Mouse (Mus musculus) cerebellum, adult 2 months (tissue): ENCODE measurements at regions not wholly inside any gene's neighbourhood (a gene's known extent, or its start where the extent isn't known, plus 50 kb on each side); places are given as distances from the start of the nearest gene placed in this dataset.
A peak's percentile ranks its signal among the peaks of the same experiment; 100 is the strongest.

Experiments
- DNase-seq, 2 experiments: peaks; one replicate each; pipeline ENCODE4 v3.0.0; 2021
- H3K27ac ChIP-seq: fragments of 200-500 bp; 2 replicates; pipeline ENCODE4 v1.5.1; 2012; ENCODE audit warnings: low read length, control low read depth, inconsistent platforms; ENCODE audit not compliant: insufficient read depth
- H3K27me3 ChIP-seq: fragments of 200-500 bp; 2 replicates; pipeline ENCODE4 v1.6.1; 2012; ENCODE audit warnings: inconsistent platforms, mild to moderate bottlenecking, low read length, moderate library complexity; ENCODE audit not compliant: control insufficient read depth, insufficient read depth
- H3K4me1 ChIP-seq: fragments of 200-500 bp; 2 replicates; pipeline ENCODE4 v1.6.1; 2011; ENCODE audit warnings: low read length; ENCODE audit not compliant: control insufficient read depth, insufficient read depth
- H3K4me3 ChIP-seq: fragments of 200-500 bp; replicated peaks from 2 replicates; pipeline ENCODE3; 2011; ENCODE audit warnings: mild to moderate bottlenecking, low read depth, low read length, control low read depth; ENCODE audit not compliant: insufficient read depth
- CTCF ChIP-seq: fragments of 200-500 bp; IDR thresholded peaks from 2 replicates; pipeline ENCODE4 v1.5.1; 2011; ENCODE audit warnings: low read depth, mild to moderate bottlenecking, control low read depth, low read length, moderate library complexity, borderline replicate concordance; ENCODE audit not compliant: insufficient read depth
- POLR2A ChIP-seq: fragments of 200-500 bp; IDR thresholded peaks from 2 replicates; pipeline ENCODE4 v1.6.1; 2011; ENCODE audit warnings: low read length, control low read depth, borderline replicate concordance; ENCODE audit not compliant: insufficient read depth
- WGBS: fragments of 180-500 bp; shearing (Covaris S2); methylation state at CpG from one replicate; pipeline ENCODE4 v1.1.7; 2018; 5-methylcytosine and 5-hydroxymethylcytosine counted together

GRCm38 (mm10) chr8:7721880-7722279, 939.2 kb downstream of the Efnb2 start:
- Histone ChIP-seq H3K4me1 (no peaks in the 10 kb centered on the region), H3K4me3 (no peak overlapping the region), H3K27ac (no peak overlapping the region), H3K27me3 (no peaks in the 10 kb centered on the region)
- no peak for DNase-seq
- TF ChIP-seq CTCF (no peak), POLR2A (no peak)
- 96% methylated on average over 3 of the region's 3 CpGs for WGBS

GRCm38 (mm10) chr8:7718898-7719696, 941.9 kb downstream of the Efnb2 start:
- Histone ChIP-seq H3K4me3 (no peak overlapping the region), H3K4me1 (no peaks in the 10 kb centered on the region), H3K27ac (no peak overlapping the region), H3K27me3 (no peaks in the 10 kb centered on the region)
- DNase-seq: peak in 1 of 2 experiments; percentile 36
- 23% methylated on average over 5 of the region's 5 CpGs for WGBS
- TF ChIP-seq CTCF: no peak
- no peak for TF ChIP-seq POLR2A

GRCm38 (mm10) chr8:7710764-7711163, 950.3 kb downstream of the Efnb2 start:
- H3K27ac ChIP-seq: no peak overlapping the region
- 77% methylated on average over 1 of the region's 1 CpGs for WGBS
- DNase-seq: no peak
- no peaks in the 10 kb centered on the region for H3K4me1 ChIP-seq
- no peak overlapping the region for H3K4me3 ChIP-seq
- H3K27me3 ChIP-seq: no peaks in the 10 kb centered on the region
- TF ChIP-seq CTCF: no peak
- no peak for TF ChIP-seq POLR2A

GRCm38 (mm10) chr8:7709406-7709805, 951.6 kb downstream of the Efnb2 start:
- 52% methylated on average over 1 of the region's 1 CpGs for WGBS
- no peaks in the 10 kb centered on the region for H3K4me1 ChIP-seq
- TF ChIP-seq CTCF (no peak), POLR2A (no peak)
- DNase-seq: no peak
- H3K27me3 ChIP-seq: no peaks in the 10 kb centered on the region
- no peak overlapping the region for H3K27ac ChIP-seq
- no peak overlapping the region for H3K4me3 ChIP-seq

GRCm38 (mm10) chr8:7691355-7691996, 969.6 kb downstream of the Efnb2 start:
- no peaks in the 10 kb centered on the region for H3K4me1 ChIP-seq
- no peak for DNase-seq
- 32% methylated on average over 2 of the region's 2 CpGs for WGBS
- H3K27ac ChIP-seq: no peak overlapping the region
- TF ChIP-seq POLR2A (no peak), CTCF (no peak)
- H3K27me3 ChIP-seq: no peaks in the 10 kb centered on the region
- H3K4me3 ChIP-seq: no peak overlapping the region

- no peaks in the 10 kb centered on the region for H3K4me1 ChIP-seq
- no peak overlapping the region for H3K27ac ChIP-seq
- no peaks in the 10 kb centered on the region for H3K27me3 ChIP-seq
- no peak overlapping the region for H3K4me3 ChIP-seq
- no peak for TF ChIP-seq POLR2A
- no peak for TF ChIP-seq CTCF
- no peak for DNase-seq
Measured at GRCm38 (mm10) chr8:7653804-7654203, 1007.2 kb downstream of the Efnb2 start.
